Mouse (Mus musculus) MEL-GATA-1-ER (cell line): ENCODE results near the gene Shc1.
A peak's percentile ranks its signal among the peaks of the same experiment; 100 is the strongest.

ENCODE experiments used
- DNase-seq: peaks from one replicate; pipeline ENCODE4 v3.0.0-alpha.2; 2012; ENCODE audit warnings: low read depth; ENCODE audit errors: extremely low read depth

Gene Shc1

GRCm38 (mm10) chr3:89390111-89390515, 28.1 kb upstream of the Shc1 start:
- no peak for DNase-seq

GRCm38 (mm10) chr3:89390699-89391662, 27.3 kb upstream of the Shc1 start:
- no peak for DNase-seq

GRCm38 (mm10) chr3:89391663-89392511, 26.4 kb upstream of the Shc1 start:
- no peak for DNase-seq

GRCm38 (mm10) chr3:89392871-89393311, 25.4 kb upstream of the Shc1 start:
- no peak for DNase-seq

GRCm38 (mm10) chr3:89393605-89394004, 24.6 kb upstream of the Shc1 start:
- DNase-seq, result peak; percentile 95

- DNase-seq, result peak; percentile 74
Observed at GRCm38 (mm10) chr3:89394006-89394893, 24.0 kb upstream of the Shc1 start, which contains the start of gene Zbtb7b. Zbtb7b (minus strand) TSS chr3:89394776.

GRCm38 (mm10) chr3:89394894-89395256, 23.4 kb upstream of the Shc1 start:
- peak; percentile 85 for DNase-seq

GRCm38 (mm10) chr3:89395419-89395805, 22.8 kb upstream of the Shc1 start:
- no peak for DNase-seq

GRCm38 (mm10) chr3:89395806-89396653, 22.2 kb upstream of the Shc1 start:
- peak; percentile 77 for DNase-seq

- DNase-seq, result no peak
Observed at GRCm38 (mm10) chr3:89396654-89397005, 21.6 kb upstream of the Shc1 start.

GRCm38 (mm10) chr3:89401329-89401728, 16.9 kb upstream of the Shc1 start:
- DNase-seq, result no peak

GRCm38 (mm10) chr3:89402693-89403092, 15.6 kb upstream of the Shc1 start, which contains the start of gene Lenep:
Lenep (minus strand) TSS chr3:89402793.
- no peak for DNase-seq

- DNase-seq, result no peak
Observed at GRCm38 (mm10) chr3:89406887-89407286, 11.4 kb upstream of the Shc1 start.

- no peak for DNase-seq
Observed at GRCm38 (mm10) chr3:89408448-89408847, 9.8 kb upstream of the Shc1 start.

- no peak for DNase-seq
Observed at GRCm38 (mm10) chr3:89409701-89410100, 8.5 kb upstream of the Shc1 start.

- no peak for DNase-seq
Observed at GRCm38 (mm10) chr3:89410864-89411263, 7.4 kb upstream of the Shc1 start.

GRCm38 (mm10) chr3:89411490-89412393, 6.5 kb upstream of the Shc1 start, which contains the start of gene Flad1:
Flad1 (minus strand) TSS chr3:89411870.
- DNase-seq, result peak; percentile 100

GRCm38 (mm10) chr3:89416158-89416557, 2.1 kb upstream of the Shc1 start:
- DNase-seq, result no peak

- no peak for DNase-seq
Observed at GRCm38 (mm10) chr3:89417131-89417530, 1.1 kb upstream of the Shc1 start.
